Mouse (Mus musculus) cerebellum, adult 2 months (tissue): ENCODE measurements at regions not wholly inside any gene's neighbourhood (a gene's known extent, or its start where the extent isn't known, plus 50 kb on each side); places are given as distances from the start of the nearest gene placed in this dataset.

ENCODE experiments used
- DNase-seq, 2 experiments: peaks; one replicate each; pipeline ENCODE4 v3.0.0; 2021
- H3K27ac ChIP-seq: fragments of 200-500 bp; 2 replicates; pipeline ENCODE4 v1.5.1; 2012; ENCODE audit warnings: low read length, control low read depth, inconsistent platforms; ENCODE audit not compliant: insufficient read depth
- H3K27me3 ChIP-seq: fragments of 200-500 bp; 2 replicates; pipeline ENCODE4 v1.6.1; 2012; ENCODE audit warnings: inconsistent platforms, mild to moderate bottlenecking, low read length, moderate library complexity; ENCODE audit not compliant: control insufficient read depth, insufficient read depth
- H3K4me1 ChIP-seq: fragments of 200-500 bp; 2 replicates; pipeline ENCODE4 v1.6.1; 2011; ENCODE audit warnings: low read length; ENCODE audit not compliant: control insufficient read depth, insufficient read depth
- H3K4me3 ChIP-seq: fragments of 200-500 bp; replicated peaks from 2 replicates; pipeline ENCODE3; 2011; ENCODE audit warnings: mild to moderate bottlenecking, low read depth, low read length, control low read depth; ENCODE audit not compliant: insufficient read depth
- CTCF ChIP-seq: fragments of 200-500 bp; IDR thresholded peaks from 2 replicates; pipeline ENCODE4 v1.5.1; 2011; ENCODE audit warnings: low read depth, mild to moderate bottlenecking, control low read depth, low read length, moderate library complexity, borderline replicate concordance; ENCODE audit not compliant: insufficient read depth
- POLR2A ChIP-seq: fragments of 200-500 bp; IDR thresholded peaks from 2 replicates; pipeline ENCODE4 v1.6.1; 2011; ENCODE audit warnings: low read length, control low read depth, borderline replicate concordance; ENCODE audit not compliant: insufficient read depth
- WGBS: fragments of 180-500 bp; shearing (Covaris S2); methylation state at CpG from one replicate; pipeline ENCODE4 v1.1.7; 2018; 5-methylcytosine and 5-hydroxymethylcytosine counted together

DNA sequence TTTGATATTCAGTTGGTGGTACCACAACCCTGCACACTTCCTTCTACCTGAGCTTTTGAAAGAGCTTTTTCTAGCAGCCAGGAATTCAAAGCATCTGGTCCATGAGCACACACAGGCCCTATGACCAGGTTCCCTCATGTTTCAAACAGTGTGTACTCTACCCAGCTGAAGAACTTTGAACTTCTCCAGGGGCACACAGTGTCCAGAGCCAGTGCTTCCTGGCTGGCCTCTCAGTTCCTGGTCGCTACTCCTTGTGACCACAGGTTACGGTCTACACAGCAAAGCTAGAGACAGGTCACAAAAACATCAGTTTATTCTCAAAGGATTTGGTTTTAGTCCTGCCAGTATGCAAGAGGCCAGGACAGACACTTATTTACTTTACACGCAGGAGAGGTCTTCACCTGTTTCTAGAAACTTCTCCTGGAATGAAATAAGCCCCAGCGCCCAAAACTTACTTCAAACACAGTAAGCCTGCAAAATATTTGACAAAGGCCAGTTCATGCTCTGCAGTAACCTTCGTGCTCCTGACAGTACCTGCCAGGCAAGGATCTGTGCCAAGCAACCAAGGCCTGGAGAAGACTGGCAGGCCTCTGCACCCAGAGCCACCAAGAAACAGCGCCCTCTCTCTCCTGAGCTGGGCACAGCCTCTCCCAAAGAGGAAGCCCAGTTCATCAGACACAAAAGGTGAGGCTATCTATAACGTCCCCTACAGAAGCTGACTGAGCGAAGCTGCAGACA lies 124.5 kb upstream of the Dio3 start:
- 86% methylated on average over 8 of the region's 8 CpGs for WGBS

DNA sequence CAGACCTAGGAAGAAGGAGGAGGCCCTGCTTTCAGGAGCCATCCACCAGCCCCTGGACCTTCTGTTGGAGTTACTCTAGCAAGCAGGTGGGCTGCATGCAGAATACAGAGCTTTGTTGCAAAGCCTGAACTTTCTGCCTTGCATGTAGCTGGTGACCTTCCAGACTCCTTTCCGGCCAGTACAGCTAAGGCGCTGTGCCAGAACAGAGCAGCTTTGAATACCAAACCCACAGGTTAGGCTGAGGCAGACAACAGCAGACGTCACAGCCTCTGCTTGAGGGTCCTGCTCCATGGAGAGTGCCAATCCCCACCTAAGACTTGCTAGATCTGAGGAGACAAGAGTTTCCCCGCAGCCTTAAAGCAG lies 123.9 kb upstream of the Dio3 start:
- 77% methylated on average over 4 of the region's 4 CpGs for WGBS
- no peak for DNase-seq

More for the DNA sequence above, 124.5 kb upstream of the Dio3 start:
- peak in 1 of 2 experiments; percentile 10 for DNase-seq
- Histone ChIP-seq H3K4me3 (no peak overlapping the region), H3K27me3 (no peaks in the 10 kb centered on the region), H3K4me1 (peaks cover 5% of the 10 kb centered on the region), H3K27ac (no peak overlapping the region)
- TF ChIP-seq CTCF = no peak
- TF ChIP-seq POLR2A = no peak

DNA sequence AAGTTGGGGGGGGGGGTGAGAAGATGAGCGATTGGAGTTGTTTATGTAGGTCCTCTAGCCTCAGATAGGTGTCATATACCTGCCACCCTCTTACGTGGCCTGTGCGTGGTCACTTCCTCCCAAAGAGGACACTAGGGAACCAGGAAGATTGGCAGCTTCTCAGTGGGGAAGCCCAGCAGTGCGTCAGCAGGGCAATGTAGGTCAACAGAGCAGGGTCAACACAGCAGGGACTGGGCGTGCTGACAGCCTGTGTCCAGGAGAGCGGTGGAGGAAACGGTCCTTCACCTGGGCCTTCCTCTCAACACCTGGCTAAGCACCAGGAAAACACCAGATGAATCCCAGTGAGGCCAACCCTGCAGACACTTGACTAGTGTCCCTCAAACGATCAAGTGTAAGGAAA lies 122.4 kb upstream of the Dio3 start:
- WGBS = 8% methylated on average over 8 of the region's 8 CpGs
- peak; percentile 11 to 22 for DNase-seq
- no peak overlapping the region for H3K4me3 ChIP-seq
- H3K27ac ChIP-seq = no peak overlapping the region
- no peak for TF ChIP-seq POLR2A
- TF ChIP-seq CTCF = no peak
- peaks cover 5% of the 10 kb centered on the region for H3K4me1 ChIP-seq
- no peaks in the 10 kb centered on the region for H3K27me3 ChIP-seq

More for the DNA sequence above, 123.9 kb upstream of the Dio3 start:
- H3K4me3 ChIP-seq = no peak overlapping the region
- TF ChIP-seq CTCF (no peak), POLR2A (no peak)
- H3K4me1 ChIP-seq = peaks cover 5% of the 10 kb centered on the region
- H3K27ac ChIP-seq = no peak overlapping the region
- H3K27me3 ChIP-seq = no peaks in the 10 kb centered on the region

DNA sequence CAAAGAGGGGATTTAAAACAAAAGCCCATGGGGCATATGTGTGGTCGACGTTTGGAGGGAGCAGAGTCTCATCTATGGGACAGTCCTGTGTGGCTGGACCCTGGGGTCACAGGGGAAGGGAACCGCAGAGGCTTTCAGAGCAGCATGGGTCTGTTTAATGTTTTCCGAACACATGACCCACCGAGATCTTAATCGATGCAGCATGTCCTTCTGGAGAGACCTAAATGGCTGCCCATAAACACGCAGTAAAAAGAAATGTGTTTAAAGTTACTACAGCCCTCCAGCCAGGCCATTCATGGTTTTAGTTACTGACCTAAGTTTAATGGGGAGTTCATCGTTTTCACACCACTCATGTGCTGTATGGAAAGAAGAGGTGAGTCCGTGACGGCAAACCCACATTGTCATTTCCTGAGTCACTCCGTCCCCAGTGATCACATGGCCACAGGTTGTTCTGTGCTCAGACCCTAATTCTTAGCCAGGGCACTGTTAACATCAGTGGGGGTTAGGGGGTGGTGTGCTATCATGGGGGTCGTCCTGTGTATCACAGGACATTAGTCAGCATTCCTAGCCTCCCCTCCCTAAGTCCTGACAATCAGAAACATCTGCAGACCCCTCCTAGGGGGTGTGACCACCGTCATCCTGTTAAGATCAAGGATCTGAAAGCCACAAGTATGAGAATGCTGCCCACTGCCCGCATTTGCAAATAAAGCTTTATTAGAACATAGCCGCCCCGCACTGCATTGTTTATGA lies 120.7 kb upstream of the Dio3 start:
- DNase-seq = no peak
- no peaks in the 10 kb centered on the region for H3K27me3 ChIP-seq
- H3K27ac ChIP-seq = no peak overlapping the region
- no peak overlapping the region for H3K4me3 ChIP-seq
- peaks cover 5% of the 10 kb centered on the region for H3K4me1 ChIP-seq
- 86% methylated on average over 16 of the region's 16 CpGs for WGBS
- TF ChIP-seq CTCF = no peak
- no peak for TF ChIP-seq POLR2A

DNA sequence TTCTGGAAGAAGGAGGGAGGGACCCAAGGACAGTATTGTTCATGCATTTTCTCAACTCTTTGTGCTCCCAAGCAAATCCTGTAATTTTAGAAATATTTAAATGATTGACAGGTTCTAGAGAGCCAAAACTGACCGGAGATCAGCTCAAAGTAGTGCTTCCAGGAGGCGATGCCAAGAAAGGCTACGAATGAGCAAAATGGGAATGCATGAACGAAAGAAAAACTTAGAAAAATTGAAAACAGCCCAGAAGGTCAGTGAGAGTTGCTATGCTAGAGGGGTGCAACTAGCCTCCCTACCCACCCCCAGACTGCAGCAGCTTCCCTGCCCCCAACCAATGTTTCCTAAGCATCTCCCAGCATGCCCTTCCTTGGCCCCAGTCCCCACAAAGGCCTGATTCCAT lies 117.6 kb upstream of the Dio3 start:
- Histone ChIP-seq H3K4me3 (no peak overlapping the region), H3K27ac (no peak overlapping the region), H3K27me3 (no peaks in the 10 kb centered on the region), H3K4me1 (peaks cover 4% of the 10 kb centered on the region)
- DNase-seq = no peak
- WGBS = 36% methylated on average over 4 of the region's 4 CpGs
- no peak for TF ChIP-seq CTCF
- no peak for TF ChIP-seq POLR2A

DNA sequence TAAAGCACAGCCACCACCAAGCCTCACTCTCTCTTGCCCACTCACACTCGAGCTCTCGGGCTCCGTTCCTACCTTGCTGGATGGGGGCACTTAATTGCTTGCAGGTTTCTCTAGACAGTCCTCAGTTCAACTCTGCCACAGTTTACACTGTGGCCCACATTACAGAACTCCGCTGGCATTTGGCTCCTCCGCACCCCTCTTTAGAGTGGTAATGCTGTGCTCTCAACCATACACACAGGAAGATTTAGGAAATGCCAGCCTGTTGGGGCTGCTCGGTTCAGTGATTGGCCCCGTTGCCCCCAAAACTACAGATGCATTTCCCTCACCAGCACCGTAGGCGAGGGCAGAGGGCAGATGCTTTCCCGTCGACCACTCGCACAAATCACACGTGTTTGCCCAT lies 113.4 kb upstream of the Dio3 start:
- 78% methylated on average over 13 of the region's 13 CpGs for WGBS

DNA sequence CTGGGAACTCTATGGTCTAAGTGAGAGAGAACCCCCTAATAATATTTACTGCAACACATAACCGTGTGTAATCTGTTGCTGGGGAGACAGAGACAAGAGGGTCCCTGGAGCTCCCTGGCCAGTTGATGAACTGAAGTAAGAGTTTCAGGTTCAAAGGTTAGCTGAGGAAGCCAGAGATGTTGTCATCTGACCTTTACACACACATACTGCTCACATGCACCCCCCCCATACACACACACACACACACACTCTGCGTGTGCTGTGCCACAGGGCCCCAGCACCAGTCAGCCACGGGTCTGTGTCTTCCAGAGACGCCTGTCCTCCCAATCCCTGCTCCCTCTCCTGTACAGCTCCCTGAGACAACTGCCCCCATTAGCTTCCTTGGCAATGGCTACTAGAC lies 110.5 kb upstream of the Dio3 start:
- DNase-seq = no peak
- 82% methylated on average over 4 of the region's 4 CpGs for WGBS
- no peak overlapping the region for H3K4me3 ChIP-seq
- no peaks in the 10 kb centered on the region for H3K4me1 ChIP-seq
- no peak overlapping the region for H3K27ac ChIP-seq
- no peaks in the 10 kb centered on the region for H3K27me3 ChIP-seq
- TF ChIP-seq POLR2A = no peak
- no peak for TF ChIP-seq CTCF

More for the DNA sequence above, 113.4 kb upstream of the Dio3 start:
- no peak overlapping the region for H3K4me3 ChIP-seq
- H3K27ac ChIP-seq = no peak overlapping the region
- H3K27me3 ChIP-seq = no peaks in the 10 kb centered on the region
- H3K4me1 ChIP-seq = no peaks in the 10 kb centered on the region
- TF ChIP-seq CTCF (no peak), POLR2A (no peak)
- no peak for DNase-seq

DNA sequence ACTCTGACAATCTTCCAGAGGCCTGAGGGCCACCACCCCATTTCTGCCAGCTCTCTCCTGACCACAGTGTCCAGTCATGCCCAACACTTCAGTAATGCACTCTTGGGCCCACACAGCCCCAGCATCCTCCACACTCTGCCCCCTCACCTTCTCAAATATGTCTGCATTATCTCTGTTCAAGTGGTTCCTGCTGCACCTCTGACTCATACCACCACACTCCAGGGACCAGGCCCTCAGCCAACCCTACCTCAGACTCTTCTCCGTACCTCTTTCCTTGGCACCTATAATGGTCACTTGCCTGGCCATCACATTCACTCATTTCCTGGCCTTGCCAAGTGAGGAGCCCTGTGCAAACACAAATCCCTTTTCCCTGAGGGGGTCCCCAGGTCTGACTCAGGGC lies 109.6 kb upstream of the Dio3 start:
- DNase-seq = no peak
- H3K27ac ChIP-seq = no peak overlapping the region
- H3K4me3 ChIP-seq = no peak overlapping the region
- H3K27me3 ChIP-seq = no peaks in the 10 kb centered on the region
- no peaks in the 10 kb centered on the region for H3K4me1 ChIP-seq
- no peak for TF ChIP-seq POLR2A
- no peak for TF ChIP-seq CTCF
- 21% methylated on average over 1 of the region's 1 CpGs for WGBS
